Mouse (Mus musculus) testis, adult 2 months (tissue): ENCODE measurements around the gene Agap1. TPM values are rescaled to one million over a fixed set of nuclear protein-coding genes. Genes with fewer than 3 reads are reported as not detected.

Experiments
- H3K27ac ChIP-seq: fragments of 200-500 bp; 2 replicates; pipeline ENCODE4 v1.5.1; 2012; ENCODE audit warnings: low read depth, low read length; ENCODE audit not compliant: control insufficient read depth, insufficient read depth
- H3K27me3 ChIP-seq: fragments of 200-500 bp; 2 replicates; pipeline ENCODE4 v1.6.1; 2012; ENCODE audit warnings: mild to moderate bottlenecking, low read length, moderate library complexity; ENCODE audit not compliant: control insufficient read depth, insufficient read depth
- H3K36me3 ChIP-seq: fragments of 200-500 bp; 2 replicates; pipeline ENCODE4 v1.6.1; 2012; ENCODE audit warnings: mild to moderate bottlenecking, low read length; ENCODE audit not compliant: control insufficient read depth, insufficient read depth
- H3K4me1 ChIP-seq: fragments of 200-500 bp; 2 replicates; pipeline ENCODE4 v1.6.1; 2012; ENCODE audit warnings: low read length; ENCODE audit not compliant: control insufficient read depth, insufficient read depth
- H3K4me3 ChIP-seq: fragments of 200-500 bp; 2 replicates; pipeline ENCODE4 v1.5.1; 2012; ENCODE audit warnings: low read depth, mild to moderate bottlenecking, low read length, moderate library complexity, mixed read lengths; ENCODE audit not compliant: control insufficient read depth
- CTCF ChIP-seq: fragments of 200-500 bp; IDR thresholded peaks from 2 replicates; pipeline ENCODE4 v1.5.1; 2012; ENCODE audit warnings: low read depth, mild to moderate bottlenecking, inconsistent platforms, low read length, moderate library complexity; ENCODE audit not compliant: control insufficient read depth, insufficient read depth, insufficient replicate concordance
- POLR2A ChIP-seq: fragments of 200-500 bp; IDR thresholded peaks from 2 replicates; pipeline ENCODE4 v1.6.1; 2012; ENCODE audit warnings: low read depth, mild to moderate bottlenecking, inconsistent platforms, low read length, moderate library complexity; ENCODE audit not compliant: control insufficient read depth
- polyA plus RNA-seq: library from polyadenylated mRNA; depleted of rRNA; stranded (reverse); fragments of >200 nt; gene quantifications from 2 replicates; pipeline ENCODE4 v1.2.3, GENCODE M21; 2012

The Agap1 gene
- polyA plus RNA-seq, 1 experiment = 16.5 TPM

GRCm38 (mm10) chr1:89922282-89922681, 467.7 kb downstream of the Agap1 start:
- peaks cover 2% of the 10 kb centered on the region; the same call in 1 of the 2 replicates for H3K4me1 ChIP-seq
- peaks cover 2% of the 10 kb centered on the region; the same call in 1 of the 2 replicates for H3K27me3 ChIP-seq
- H3K27ac ChIP-seq = no peak overlapping the region
- no peak overlapping the region for H3K4me3 ChIP-seq
- TF ChIP-seq POLR2A (no peak), CTCF (no peak)
- no peaks in the 10 kb centered on the region for H3K36me3 ChIP-seq

- Histone ChIP-seq H3K36me3 (no peaks in the 10 kb centered on the region), H3K4me1 (peaks cover 2% of the 10 kb centered on the region; the same call in 1 of the 2 replicates), H3K4me3 (no peak overlapping the region), H3K27ac (no peak overlapping the region), H3K27me3 (peaks cover 2% of the 10 kb centered on the region; the same call in 1 of the 2 replicates)
- TF ChIP-seq POLR2A (no peak), CTCF (no peak)
Observed at GRCm38 (mm10) chr1:89922883-89923641, 468.5 kb downstream of the Agap1 start.

- peaks cover 2% of the 10 kb centered on the region; the same call in 1 of the 2 replicates for H3K4me1 ChIP-seq
- no peaks in the 10 kb centered on the region for H3K36me3 ChIP-seq
- TF ChIP-seq POLR2A (no peak), CTCF (no peak)
- peaks cover 2% of the 10 kb centered on the region; the same call in 1 of the 2 replicates for H3K27me3 ChIP-seq
- no peak overlapping the region for H3K27ac ChIP-seq
- no peak overlapping the region for H3K4me3 ChIP-seq
Observed at GRCm38 (mm10) chr1:89923642-89924020, 469.0 kb downstream of the Agap1 start.

GRCm38 (mm10) chr1:89925501-89926190, 471.0 kb downstream of the Agap1 start:
- Histone ChIP-seq H3K4me3 (no peak overlapping the region), H3K27me3 (peaks cover 2% of the 10 kb centered on the region; the same call in 1 of the 2 replicates), H3K27ac (no peak overlapping the region), H3K4me1 (peaks cover 9% of the 10 kb centered on the region), H3K36me3 (no peaks in the 10 kb centered on the region)
- TF ChIP-seq CTCF (no peak), POLR2A (no peak)

GRCm38 (mm10) chr1:89926583-89927060, 472.0 kb downstream of the Agap1 start:
- Histone ChIP-seq H3K4me1 (peaks cover 15% of the 10 kb centered on the region), H3K27me3 (peaks cover 2% of the 10 kb centered on the region; the same call in 1 of the 2 replicates), H3K27ac (no peak overlapping the region), H3K36me3 (no peaks in the 10 kb centered on the region), H3K4me3 (no peak overlapping the region)
- no peak for TF ChIP-seq POLR2A
- no peak for TF ChIP-seq CTCF

GRCm38 (mm10) chr1:89927061-89927661, 472.6 kb downstream of the Agap1 start:
- peak overlapping the region; percentile 9; the same call in 1 of the 2 replicates for H3K4me3 ChIP-seq
- H3K4me1 ChIP-seq = peaks cover 15% of the 10 kb centered on the region
- TF ChIP-seq POLR2A (no peak), CTCF (no peak)
- H3K27me3 ChIP-seq = peaks cover 2% of the 10 kb centered on the region; the same call in 1 of the 2 replicates
- no peak overlapping the region for H3K27ac ChIP-seq
- H3K36me3 ChIP-seq = no peaks in the 10 kb centered on the region

GRCm38 (mm10) chr1:89928676-89929075, 474.1 kb downstream of the Agap1 start:
- Histone ChIP-seq H3K4me3 (no peak overlapping the region), H3K27me3 (peaks cover 4% of the 10 kb centered on the region; the same call in 1 of the 2 replicates), H3K36me3 (no peaks in the 10 kb centered on the region), H3K27ac (no peak overlapping the region), H3K4me1 (peaks cover 13% of the 10 kb centered on the region)
- TF ChIP-seq CTCF = no peak
- no peak for TF ChIP-seq POLR2A
